Mouse (Mus musculus) cerebellum, adult 2 months (tissue): Measurements from ENCODE around the gene Adamts6.

Experiments used
- CTCF ChIP-seq: fragments of 200-500 bp; IDR thresholded peaks from 2 replicates; pipeline ENCODE4 v1.5.1; 2011; ENCODE audit warnings: low read depth, mild to moderate bottlenecking, control low read depth, low read length, moderate library complexity, borderline replicate concordance; ENCODE audit not compliant: insufficient read depth
- POLR2A ChIP-seq: fragments of 200-500 bp; IDR thresholded peaks from 2 replicates; pipeline ENCODE4 v1.6.1; 2011; ENCODE audit warnings: low read length, control low read depth, borderline replicate concordance; ENCODE audit not compliant: insufficient read depth

DNA sequence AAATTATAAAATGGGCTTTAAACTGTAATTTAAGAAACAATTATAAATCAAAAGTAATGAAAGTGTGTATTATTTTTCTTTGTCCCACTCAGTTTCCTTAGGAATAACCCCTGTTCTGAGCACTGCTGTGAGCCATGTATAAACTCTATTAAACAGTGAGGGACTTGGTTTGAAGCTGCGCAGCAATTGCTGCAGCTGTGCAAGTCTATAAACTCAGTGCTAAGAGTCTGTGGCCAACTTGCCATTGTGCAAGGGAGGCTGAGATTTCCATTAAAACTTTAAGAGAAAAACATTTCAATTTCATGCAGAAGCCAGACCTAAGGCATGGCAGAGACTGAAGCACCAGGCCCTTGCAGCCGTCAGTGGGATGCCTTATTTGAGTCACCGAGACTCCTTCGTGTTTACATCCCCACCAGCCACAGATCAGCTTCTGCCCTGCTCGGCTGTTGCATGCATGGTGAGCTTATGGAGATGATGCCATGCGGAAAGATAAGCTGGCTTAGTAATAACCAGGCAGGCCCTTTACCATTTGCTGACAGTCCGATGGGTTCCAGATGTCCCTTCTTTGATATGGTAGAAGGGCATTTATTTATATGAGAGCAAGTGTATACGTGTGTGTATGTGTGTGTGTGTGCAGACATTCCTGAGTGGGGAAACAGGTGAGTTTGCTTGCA, 206.7 kb downstream of the Adamts6 start:
- no peak for TF ChIP-seq POLR2A
- no peak for TF ChIP-seq CTCF
